Mouse (Mus musculus) urinary bladder, postnatal 10 days (tissue): ENCODE measurements around the gene Il1f9.
"Not testable (repeated sequence)": the region's sequence is repeated elsewhere in the genome, so short reads cannot be mapped to it uniquely, and the experiment has no call there.

Source experiments
- DNase-seq: peaks from one replicate; pipeline ENCODE4 v3.0.0; 2022; ENCODE audit warnings: low spot score

Il1f9 gene

DNA sequence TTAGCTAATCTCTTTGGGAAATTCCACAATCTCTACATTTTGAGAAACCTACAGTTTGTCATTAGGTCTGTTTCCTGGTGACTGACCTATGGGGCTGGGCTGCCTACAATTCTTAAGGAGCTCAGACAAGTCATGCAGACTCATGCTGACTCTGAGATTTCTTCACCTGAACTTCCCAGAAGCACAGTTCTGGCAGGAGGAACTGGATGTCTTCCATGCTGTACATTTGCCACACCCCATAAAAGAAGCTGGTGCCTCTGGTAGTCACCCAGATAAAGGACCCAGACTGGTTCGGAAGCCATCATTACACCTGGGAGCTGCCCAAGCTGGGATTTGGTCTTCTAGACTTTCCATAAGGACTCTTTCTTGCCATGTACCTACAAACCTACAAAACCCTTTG, at the start of gene Il1f9:
Gene Il1f9, plus strand, starts transcription at position 301 of the 400 bp plus-strand sequence.
- no peak for DNase-seq

DNA sequence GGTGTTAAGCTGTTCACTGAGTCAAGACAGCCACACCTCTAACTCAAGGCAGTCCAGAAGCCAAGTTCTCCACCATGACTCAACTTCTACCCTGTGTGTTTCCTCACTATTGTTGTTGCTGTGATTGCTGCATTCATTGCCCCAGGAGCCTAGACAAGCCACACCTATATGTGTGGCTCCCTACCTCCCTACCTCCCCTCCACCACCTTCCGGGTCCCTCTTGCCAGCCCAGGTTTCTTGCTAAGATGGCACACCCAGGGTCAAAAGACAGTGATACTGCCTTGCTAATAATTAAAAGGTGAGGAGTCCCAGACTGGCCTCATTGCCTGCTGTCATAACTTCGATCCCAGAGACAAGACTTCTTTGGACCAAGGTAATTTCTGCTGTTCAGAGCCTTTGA, 33.4 kb upstream of the Il1f9 start, which contains the start of gene Il1f8:
Gene Il1f8, plus strand, starts transcription at position 301 of the 400 bp plus-strand sequence.
- no peak for DNase-seq

DNA sequence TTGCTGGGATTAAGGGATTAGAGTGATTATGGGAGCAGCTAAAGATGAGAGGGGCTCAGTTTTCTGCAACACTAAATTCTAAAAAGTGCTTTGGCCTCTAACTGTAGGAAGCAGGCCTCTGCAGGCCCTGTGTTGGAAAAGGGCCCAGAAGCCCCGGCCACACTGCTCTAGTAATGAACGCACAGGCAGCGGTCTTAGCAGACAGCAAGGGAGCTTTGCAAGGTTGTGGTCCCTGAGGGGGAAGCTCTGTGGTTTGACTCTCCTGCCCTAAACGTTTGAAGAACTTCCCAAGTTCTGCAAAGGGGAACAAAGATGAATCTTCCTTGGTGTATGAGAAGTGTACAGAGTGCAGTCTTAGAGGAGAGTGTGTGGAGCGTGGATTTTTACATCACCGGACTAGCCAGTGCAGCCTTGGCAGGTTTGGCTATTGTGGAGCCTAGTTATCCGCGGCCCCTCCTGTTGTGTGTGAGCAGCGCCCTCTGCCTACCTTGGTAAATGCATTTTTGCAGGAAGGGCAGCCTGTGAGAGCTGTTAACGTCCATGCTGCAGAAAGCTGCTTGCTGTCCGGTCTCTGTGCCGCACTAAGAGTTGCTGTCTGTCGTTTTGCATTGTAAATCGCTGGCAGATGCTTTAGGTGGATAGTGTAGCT, 4.5 kb upstream of the Il1f9 start:
- DNase-seq = not testable (repeated sequence)

DNA sequence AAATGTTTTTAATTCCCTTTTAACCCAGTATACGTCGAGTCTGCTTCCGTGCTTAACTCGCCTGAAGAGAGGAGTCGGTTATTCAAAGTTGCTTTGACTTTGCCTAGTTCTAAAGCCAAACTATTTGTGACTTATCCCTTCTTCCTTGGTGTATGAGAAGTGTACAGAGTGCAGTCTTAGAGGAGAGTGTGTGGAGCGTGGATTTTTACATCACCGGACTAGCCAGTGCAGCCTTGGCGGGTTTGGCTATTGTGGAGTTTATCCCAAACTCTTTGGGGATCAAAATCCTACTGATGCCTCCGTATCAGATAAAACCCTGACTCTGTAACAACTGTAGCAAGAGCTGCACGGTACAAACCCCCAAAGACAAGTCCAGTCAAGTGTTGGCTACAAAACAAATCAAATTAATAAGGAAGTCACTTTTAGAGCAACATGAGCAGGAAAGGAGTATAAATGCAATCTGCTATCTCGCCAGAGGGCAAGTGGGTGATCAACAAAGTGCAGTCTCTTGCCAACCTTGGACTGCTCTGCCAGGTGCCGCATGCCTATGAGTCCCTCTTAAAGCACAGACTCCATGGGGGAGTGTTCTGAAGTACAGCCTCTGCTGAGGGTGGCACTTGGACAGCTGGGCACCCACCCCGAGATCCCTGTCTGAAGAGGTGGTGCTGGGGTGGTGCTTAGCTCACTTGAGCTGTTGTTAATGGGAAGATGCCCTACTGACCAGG, 3.7 kb upstream of the Il1f9 start:
- DNase-seq = not testable (repeated sequence)

DNA sequence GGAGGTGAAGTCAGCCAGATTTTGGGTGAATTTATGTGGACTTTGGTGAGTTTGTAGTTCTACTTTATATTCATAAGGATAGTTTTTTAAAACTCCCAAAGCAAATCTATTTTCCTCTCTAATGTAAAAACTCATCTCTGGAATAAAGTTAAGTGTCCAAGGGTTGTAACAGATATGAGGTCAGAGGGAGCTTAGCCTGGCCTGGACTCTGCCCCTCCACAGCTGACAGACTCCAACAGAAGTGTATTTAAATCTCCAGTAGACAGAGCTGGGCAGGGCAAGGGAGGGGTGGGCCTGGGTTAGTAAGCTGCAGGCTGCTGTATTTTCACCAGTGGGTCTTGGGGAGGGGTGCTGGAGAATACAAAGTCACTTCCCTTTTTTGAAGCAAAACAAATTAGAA, 2.2 kb upstream of the Il1f9 start:
- not testable (repeated sequence) for DNase-seq

DNA sequence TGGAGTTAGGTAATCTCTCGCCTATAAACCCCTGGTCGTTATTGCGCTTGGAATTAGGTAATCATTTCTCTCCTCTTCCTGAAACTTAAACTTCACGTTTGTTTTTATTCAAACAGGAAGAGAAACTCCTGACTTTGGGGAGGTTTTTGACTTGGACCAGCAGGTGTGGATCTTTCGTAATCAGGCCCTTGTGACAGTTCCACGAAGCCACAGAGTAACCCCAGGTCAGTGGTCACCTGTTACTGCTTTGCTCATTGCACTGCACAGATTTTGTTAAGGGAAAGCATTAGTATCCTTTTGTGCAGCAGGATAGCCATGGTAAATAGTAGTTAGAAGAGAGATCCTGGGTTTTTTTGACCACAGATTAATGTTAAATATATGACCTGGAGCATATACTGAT, 1.3 kb downstream of the Il1f9 start:
- DNase-seq = no peak

DNA sequence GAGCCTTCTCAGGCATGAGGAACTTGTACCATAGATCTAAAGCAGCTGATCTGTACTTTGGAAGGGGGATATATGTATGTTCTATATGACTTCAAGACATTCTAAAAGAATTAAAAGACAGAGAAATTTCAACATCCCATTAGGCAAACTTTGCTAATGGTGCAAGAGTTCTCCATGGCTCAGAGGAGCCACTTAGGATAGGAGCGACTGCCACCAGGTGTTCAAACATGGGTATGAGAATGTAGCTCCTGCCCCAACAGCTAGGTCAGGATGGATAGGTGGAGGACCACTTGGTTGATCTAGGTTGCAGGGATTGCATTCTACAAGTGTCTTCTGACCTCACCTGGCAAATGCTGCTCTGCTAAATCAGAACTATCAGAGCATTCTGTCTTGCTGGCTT, 1.9 kb downstream of the Il1f9 start:
- no peak for DNase-seq

DNA sequence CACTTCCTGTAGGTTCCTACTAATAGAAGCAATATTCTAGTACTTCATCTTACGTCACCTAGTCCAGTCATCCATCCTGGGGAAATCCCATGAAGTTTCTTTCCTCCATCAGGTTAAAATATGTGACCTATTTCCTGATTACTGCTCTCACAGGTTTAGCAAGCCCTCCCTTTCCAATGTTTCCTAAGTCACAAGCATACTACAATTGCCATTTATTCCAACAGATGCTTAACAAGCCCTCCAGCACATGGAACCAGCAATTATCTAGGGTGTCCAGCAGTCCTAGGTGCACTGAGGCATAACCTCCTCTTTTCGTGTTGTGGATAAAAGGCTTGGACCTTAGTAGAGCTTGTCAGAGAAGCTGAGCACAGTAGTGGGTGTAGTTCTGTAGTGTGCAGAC, 28.8 kb downstream of the Il1f9 start, which contains the start of gene Il1f6:
Gene Il1f6, plus strand, starts transcription at position 301 of the 400 bp plus-strand sequence.
- DNase-seq = no peak

DNA sequence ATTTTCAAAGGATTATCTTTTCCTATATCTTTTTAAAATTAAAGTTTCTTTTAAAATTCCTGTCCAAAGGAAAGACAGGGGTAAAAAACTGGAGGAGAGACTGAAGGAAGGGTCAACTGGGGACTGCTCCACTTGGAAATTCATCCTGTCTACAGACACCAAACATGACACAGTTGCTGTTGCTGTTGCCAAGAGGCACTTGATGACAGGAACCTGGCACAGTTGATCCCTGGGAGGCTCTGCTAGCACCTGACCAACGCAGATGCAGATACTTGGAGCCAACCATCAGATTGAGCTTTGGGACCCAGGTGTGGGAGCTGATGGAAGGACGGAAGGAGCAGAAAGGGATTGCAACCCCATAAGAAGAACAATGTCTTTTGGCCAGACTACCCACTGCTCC, 40.9 kb downstream of the Il1f9 start:
- no peak for DNase-seq
